Mouse (Mus musculus) gastrocnemius, postnatal 10 days (tissue): ENCODE data around the gene Spen. TPM values are rescaled to one million over a fixed set of nuclear protein-coding genes. Genes with fewer than 3 reads are reported as not detected.

Experiments used
- DNase-seq: peaks from one replicate; pipeline ENCODE4 v3.0.0; 2021; ENCODE audit warnings: mixed read lengths
- total RNA-seq, 2 experiments: library from RNA; stranded (reverse); gene quantifications; 2 replicates each; pipeline ENCODE4 v1.2.3; 2021

Gene Spen
- total RNA-seq, 2 experiments from 2014 or later: 23.4 to 30.9 TPM

GRCm38 (mm10) chr4:141446211-141446610 is 92.2 kb downstream of the Spen start:
- no peak for DNase-seq

- DNase-seq: no peak
These were observed 93.1 kb downstream of the Spen start for GRCm38 (mm10) chr4:141445328-141445720.

GRCm38 (mm10) chr4:141444451-141445327 is 93.7 kb downstream of the Spen start, which contains the start of gene Zbtb17:
Gene Zbtb17, plus strand, starts transcription at chr4:141444654.
- peak; percentile 93 for DNase-seq

GRCm38 (mm10) chr4:141443641-141444429 is 94.6 kb downstream of the Spen start:
- no peak for DNase-seq

- no peak for DNase-seq
These were observed 97.5 kb downstream of the Spen start for GRCm38 (mm10) chr4:141440877-141441276.

GRCm38 (mm10) chr4:141439083-141439803 is 99.2 kb downstream of the Spen start:
- no peak for DNase-seq

GRCm38 (mm10) chr4:141435974-141436373 is 102.4 kb downstream of the Spen start, which contains the start of gene Srarp:
Gene Srarp, minus strand, starts transcription at chr4:141436105.
- no peak for DNase-seq

GRCm38 (mm10) chr4:141433191-141433590 is 105.2 kb downstream of the Spen start:
- no peak for DNase-seq

- no peak for DNase-seq
These were observed 105.7 kb downstream of the Spen start for GRCm38 (mm10) chr4:141432666-141433065.

GRCm38 (mm10) chr4:141430997-141431396 is 107.4 kb downstream of the Spen start:
- DNase-seq: peak; percentile 71

GRCm38 (mm10) chr4:141429847-141430246 is 108.5 kb downstream of the Spen start:
- peak; percentile 61 for DNase-seq

GRCm38 (mm10) chr4:141429381-141429780 is 109.0 kb downstream of the Spen start:
- no peak for DNase-seq

- no peak for DNase-seq
These were observed 110.5 kb downstream of the Spen start for GRCm38 (mm10) chr4:141427921-141428320.

GRCm38 (mm10) chr4:141426796-141427745 is 111.3 kb downstream of the Spen start:
- DNase-seq: no peak

- DNase-seq: peak; percentile 58
These were observed 112.6 kb downstream of the Spen start for GRCm38 (mm10) chr4:141425484-141426479.

- no peak for DNase-seq
These were observed 114.5 kb downstream of the Spen start for GRCm38 (mm10) chr4:141423691-141424431.

- no peak for DNase-seq
These were observed 115.1 kb downstream of the Spen start for GRCm38 (mm10) chr4:141423288-141423687.

GRCm38 (mm10) chr4:141422841-141423240 is 115.6 kb downstream of the Spen start:
- DNase-seq: no peak

- peak; percentile 81 for DNase-seq
These were observed 117.0 kb downstream of the Spen start for GRCm38 (mm10) chr4:141421423-141421822.
